Mouse (Mus musculus) C2C12 (cell line): ENCODE data around the gene Entpd3. TPM values are rescaled to one million over a fixed set of nuclear protein-coding genes. Genes with fewer than 3 reads are reported as not detected.
A peak's percentile ranks its signal among the peaks of the same experiment; 100 is the strongest.
"Not testable (repeated sequence)": the region's sequence is repeated elsewhere in the genome, so short reads cannot be mapped to it uniquely, and the experiment has no call there.

Experiments used
- H3K27me3 ChIP-seq: one replicate; pipeline ENCODE4 v1.6.1; 2011; ENCODE audit not compliant: control insufficient read depth, insufficient read depth, insufficient read length
- H3K36me3 ChIP-seq: one replicate; pipeline ENCODE4 v1.6.1; 2011; ENCODE audit not compliant: control insufficient read depth, insufficient read depth
- H3K4me3 ChIP-seq: one replicate; pipeline ENCODE4 v1.5.1; 2011; ENCODE audit warnings: mild to moderate bottlenecking, control low read depth; ENCODE audit not compliant: poor library complexity, insufficient read depth, severe bottlenecking
- H3K79me2 ChIP-seq: one replicate; pipeline ENCODE4 v1.6.1; 2011; ENCODE audit not compliant: control insufficient read depth, insufficient read depth
- H3K79me3 ChIP-seq: one replicate; pipeline ENCODE4 v1.6.1; 2011; ENCODE audit warnings: low read depth, control low read depth
- H3ac ChIP-seq: one replicate; pipeline ENCODE3; 2011; ENCODE audit warnings: low read depth; ENCODE audit not compliant: control insufficient read depth, insufficient read length
- CEBPB ChIP-seq: IDR thresholded peaks from one replicate; pipeline ENCODE4 v1.6.1; 2011; ENCODE audit warnings: low read depth, mild to moderate bottlenecking, control low read depth, moderate library complexity
- CTCF ChIP-seq: IDR thresholded peaks from one replicate; pipeline ENCODE4 v1.5.1; 2011; ENCODE audit not compliant: control insufficient read depth, insufficient read depth, insufficient read length
- FOSL1 ChIP-seq: IDR thresholded peaks from one replicate; pipeline ENCODE4 v1.8.0; 2011; ENCODE audit warnings: mild to moderate bottlenecking, low read length; ENCODE audit not compliant: poor library complexity, insufficient read depth, severe bottlenecking
- MAX ChIP-seq: IDR thresholded peaks from one replicate; pipeline ENCODE4 v1.6.1; 2011; ENCODE audit warnings: mild to moderate bottlenecking, control low read depth
- MYOD1 ChIP-seq: IDR thresholded peaks from one replicate; pipeline ENCODE4 v1.6.1; 2011; ENCODE audit warnings: low read depth; ENCODE audit not compliant: control insufficient read depth, insufficient read length
- MYOG ChIP-seq: IDR thresholded peaks from one replicate; pipeline ENCODE4 v1.6.1; 2011; ENCODE audit not compliant: control insufficient read depth, insufficient read length; ENCODE audit errors: extremely low read depth
- USF1 ChIP-seq: IDR thresholded peaks from one replicate; pipeline ENCODE4 v1.6.1; 2011; ENCODE audit warnings: low read depth, mild to moderate bottlenecking, control low read depth, moderate library complexity
- polyA plus RNA-seq: library from polyadenylated mRNA; unstranded; fragments of >200 nt; fragmentation: generic; extraction: Trizol; gene quantifications from one replicate; pipeline ENCODE4 v1.2.1, GENCODE M21; 2012; ENCODE audit warnings: missing spikeins

Gene Entpd3
- polyA plus RNA-seq, 1 experiment: 0.02 TPM

DNA sequence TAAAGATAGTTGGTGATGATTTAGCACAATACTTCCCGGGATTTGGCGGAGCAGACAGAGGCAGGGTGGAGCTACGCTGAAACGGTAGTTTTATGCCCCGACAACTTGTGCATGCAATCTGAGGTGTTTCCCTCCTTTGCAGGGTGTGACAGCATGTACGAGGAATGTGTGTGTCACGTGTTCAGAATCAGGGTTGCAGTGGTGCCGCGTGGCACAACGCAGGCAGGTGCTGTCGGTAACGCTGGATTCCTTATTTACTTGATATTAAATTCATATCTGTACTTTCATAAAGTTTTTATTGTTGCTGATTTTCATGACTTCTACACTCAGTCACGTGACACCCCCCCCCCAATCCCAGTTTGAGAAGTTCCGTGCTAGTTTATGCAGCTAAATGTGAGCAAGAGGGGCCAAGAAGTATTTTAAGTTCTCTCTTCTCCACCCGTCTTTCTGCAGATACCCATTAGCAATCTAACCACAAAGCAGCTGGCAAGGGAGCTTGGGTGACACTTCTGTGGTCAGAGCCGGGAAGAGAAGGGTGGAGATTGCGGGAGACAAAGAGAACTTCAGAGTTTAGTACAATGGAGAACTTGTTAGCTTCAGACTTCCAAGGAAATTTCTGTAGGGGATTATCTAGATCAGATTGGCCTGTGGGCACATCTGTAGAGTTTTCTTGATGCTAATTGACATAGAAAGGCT, 10.7 kb upstream of the Entpd3 start:
- Histone ChIP-seq H3K4me3 (no peak overlapping the region), H3ac (no peak overlapping the region), H3K79me3 (no peaks in the 10 kb centered on the region), H3K36me3 (no peaks in the 10 kb centered on the region), H3K27me3 (no peaks in the 10 kb centered on the region), H3K79me2 (no peaks in the 10 kb centered on the region)
- TF ChIP-seq FOSL1 (no peak), MAX (peak; percentile 90), CEBPB (no peak), USF1 (peak; percentile 91), MYOD1 (peak; percentile 37), MYOG (no peak), CTCF (no peak)

GRCm38 (mm10) chr9:120530471-120530870, 9.1 kb upstream of the Entpd3 start:
- H3K36me3 ChIP-seq: no peaks in the 10 kb centered on the region
- H3ac ChIP-seq: no peak overlapping the region

DNA sequence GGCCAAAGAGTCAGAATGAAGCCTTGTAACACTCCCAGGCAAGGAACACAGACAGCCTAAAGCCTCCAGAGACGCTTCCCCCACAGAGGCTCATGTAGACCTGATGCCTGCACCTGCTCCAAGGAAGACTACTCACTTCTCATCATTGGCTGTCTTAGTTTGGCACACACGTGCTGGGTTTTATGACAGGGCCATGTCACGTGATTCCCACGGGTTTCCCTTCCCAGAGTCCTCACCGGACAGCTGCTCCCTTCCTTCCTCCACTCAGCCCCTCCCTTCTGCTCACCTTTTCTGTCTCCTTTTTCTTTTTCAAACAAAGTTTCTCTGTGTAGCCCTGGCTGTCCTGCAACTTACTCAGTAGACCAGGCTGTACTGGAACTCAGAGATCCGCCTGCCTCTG, 7.6 kb upstream of the Entpd3 start:
- H3K4me3 ChIP-seq: no peak overlapping the region
- TF ChIP-seq USF1 (no peak), CTCF (no peak), MAX (no peak), MYOD1 (no peak), FOSL1 (no peak), CEBPB (no peak), MYOG (no peak)
- no peaks in the 10 kb centered on the region for H3K79me3 ChIP-seq

More at GRCm38 (mm10) chr9:120530471-120530870, 9.1 kb upstream of the Entpd3 start:
- Histone ChIP-seq H3K27me3 (no peaks in the 10 kb centered on the region), H3K4me3 (no peak overlapping the region), H3K79me2 (no peaks in the 10 kb centered on the region), H3K79me3 (no peaks in the 10 kb centered on the region)
- TF ChIP-seq USF1 (no peak), CEBPB (no peak), MYOD1 (no peak), MYOG (no peak), CTCF (no peak), FOSL1 (no peak), MAX (no peak)

GRCm38 (mm10) chr9:120532691-120533090, 6.9 kb upstream of the Entpd3 start:
- TF ChIP-seq FOSL1 (no peak), MAX (no peak), CEBPB (no peak), CTCF (no peak), USF1 (no peak)
- Histone ChIP-seq H3K79me2 (no peaks in the 10 kb centered on the region), H3K36me3 (no peaks in the 10 kb centered on the region), H3K79me3 (no peaks in the 10 kb centered on the region), H3ac (no peak overlapping the region), H3K4me3 (no peak overlapping the region), H3K27me3 (no peaks in the 10 kb centered on the region)

More for the DNA sequence above, 7.6 kb upstream of the Entpd3 start:
- Histone ChIP-seq H3K36me3 (no peaks in the 10 kb centered on the region), H3ac (no peak overlapping the region), H3K27me3 (no peaks in the 10 kb centered on the region), H3K79me2 (no peaks in the 10 kb centered on the region)

DNA sequence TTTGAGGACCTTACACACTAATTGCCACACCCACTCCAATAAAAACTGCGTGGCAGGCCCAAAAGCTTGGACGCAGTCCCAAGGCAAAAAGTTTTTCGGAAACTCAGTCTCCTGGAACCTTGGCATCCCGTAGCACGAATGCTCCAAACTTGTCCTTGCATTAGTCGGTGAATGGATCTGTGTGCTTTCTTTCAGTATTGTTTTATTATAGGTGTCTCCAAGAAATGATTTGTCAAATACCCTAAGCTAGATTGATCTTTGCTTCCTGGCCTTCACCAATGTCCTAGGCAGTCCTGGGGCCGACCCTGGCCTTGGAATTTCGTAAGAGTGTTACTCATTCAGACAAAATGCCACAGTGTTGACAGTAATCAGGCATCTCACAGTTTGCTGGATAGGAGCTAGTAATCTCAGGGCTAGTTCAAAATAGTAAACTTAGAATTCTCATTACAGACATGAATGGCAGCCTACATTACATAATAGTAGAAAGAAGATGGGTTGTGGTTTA, 6.1 kb upstream of the Entpd3 start:
- not testable (repeated sequence) for H3ac ChIP-seq, H3K79me3 ChIP-seq

GRCm38 (mm10) chr9:120541411-120541810, 1.8 kb downstream of the Entpd3 start:
- Histone ChIP-seq H3K36me3 (no peaks in the 10 kb centered on the region), H3ac (no peak overlapping the region), H3K79me3 (no peaks in the 10 kb centered on the region), H3K27me3 (no peaks in the 10 kb centered on the region), H3K79me2 (no peaks in the 10 kb centered on the region), H3K4me3 (no peak overlapping the region)
- no peak for TF ChIP-seq FOSL1
- no peak for TF ChIP-seq MAX
- TF ChIP-seq CTCF: no peak
- no peak for TF ChIP-seq MYOD1

More for the DNA sequence above, 6.1 kb upstream of the Entpd3 start:
- H3K79me2 ChIP-seq, H3K36me3 ChIP-seq, H3K4me3 ChIP-seq, H3K27me3 ChIP-seq: not testable (repeated sequence)
